Mouse (Mus musculus) cerebellum, adult (tissue): Measurements from ENCODE around the gene Ehmt2.
"Not testable (repeated sequence)": the region's sequence is repeated elsewhere in the genome, so short reads cannot be mapped to it uniquely, and the experiment has no call there.

Source experiments
- ATAC-seq: cut with Nextera tagmentation; 2 replicates; pipeline ENCODE4 v1.9.2; 2017; ENCODE audit warnings: mild to moderate bottlenecking, moderate library complexity, mixed read lengths; ENCODE audit not compliant: insufficient number of reproducible peaks, low FRiP score, low TSS enrichment

The Ehmt2 gene

DNA sequence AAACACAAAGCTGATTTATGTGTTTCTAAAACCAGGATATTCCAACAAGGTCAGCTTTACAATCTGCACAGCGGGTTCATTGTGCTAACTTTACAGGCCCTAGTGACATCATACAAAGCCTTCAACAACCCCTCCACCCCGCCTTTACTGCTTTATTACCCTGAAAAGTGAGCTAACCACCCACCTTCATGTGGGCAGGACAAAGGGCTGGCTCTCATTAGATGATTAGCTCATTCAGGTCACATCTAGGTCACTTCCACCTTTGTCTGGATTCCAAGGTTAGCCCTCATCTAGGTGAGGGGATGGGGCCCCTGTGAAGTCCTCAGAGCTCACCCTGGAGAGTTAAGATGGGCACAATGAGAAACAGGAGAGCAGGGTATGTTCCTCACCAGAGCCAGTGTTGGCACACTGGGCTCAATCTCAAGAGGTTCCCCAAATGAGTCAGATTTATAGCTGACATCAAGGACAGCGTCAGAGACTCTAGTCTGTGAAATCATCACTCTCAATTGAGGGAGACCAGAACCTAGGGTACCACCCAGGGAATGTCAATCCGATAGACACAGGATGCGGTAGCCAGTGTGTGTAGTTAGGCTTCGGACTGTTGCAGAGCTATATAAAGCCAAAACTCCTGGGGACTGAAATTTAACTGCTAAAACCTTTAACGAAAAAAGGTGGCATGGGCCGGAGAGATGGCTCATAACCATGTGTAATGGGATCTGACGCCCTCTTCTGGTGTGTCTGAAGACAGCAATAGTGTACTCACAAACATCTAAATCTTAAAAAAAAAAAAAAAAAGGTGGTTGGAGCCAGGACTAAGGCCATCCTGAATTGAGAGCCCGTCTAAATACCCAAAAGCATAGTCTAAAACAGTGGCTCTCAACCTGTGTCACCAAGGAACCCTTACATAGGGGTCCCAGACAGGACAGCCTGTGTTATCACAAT lies 52.5 kb downstream of the Ehmt2 start:
- no peak for ATAC-seq

DNA sequence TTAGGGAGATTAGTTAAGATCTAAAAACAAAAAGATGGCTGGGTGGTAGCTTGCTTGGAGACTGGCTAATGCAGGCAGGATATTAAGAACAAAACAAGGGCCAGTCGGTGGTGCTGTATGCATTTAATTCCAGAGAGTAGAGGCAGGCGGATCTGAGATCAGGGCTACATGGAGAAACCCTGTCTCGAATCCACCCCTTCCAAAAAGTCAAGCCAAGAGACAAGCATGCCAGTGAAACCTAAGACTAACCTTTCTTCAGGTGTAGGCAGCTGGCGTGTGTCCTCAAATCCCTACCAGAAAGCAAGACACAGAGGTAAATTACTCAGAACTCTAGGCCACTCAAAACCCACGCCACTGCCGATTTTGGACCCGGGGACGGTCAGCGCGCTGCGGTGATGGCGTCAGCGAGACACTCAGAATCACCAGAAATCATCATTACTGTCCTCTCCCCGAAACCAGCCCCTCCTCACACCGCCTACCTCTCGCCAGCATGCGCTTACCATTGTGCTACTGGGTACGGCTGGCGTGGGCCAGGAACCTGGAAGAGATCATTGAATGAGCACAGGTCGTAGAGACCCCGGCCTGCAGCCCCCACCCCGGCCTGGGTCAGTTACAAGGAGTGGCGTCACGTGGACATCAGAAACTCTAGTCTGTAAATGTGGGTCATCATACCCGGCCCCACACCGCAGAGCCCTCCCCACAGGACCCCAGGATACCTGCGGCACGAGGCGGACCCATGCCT lies 53.5 kb downstream of the Ehmt2 start:
- ATAC-seq, result no peak

GRCm38 (mm10) chr17:34952378-34953040 lies 54.2 kb downstream of the Ehmt2 start:
- peak; percentile 83; the same call in 1 of the 2 replicates for ATAC-seq

GRCm38 (mm10) chr17:34953258-34953657 lies 55.0 kb downstream of the Ehmt2 start:
- ATAC-seq, result no peak

GRCm38 (mm10) chr17:34953904-34954303 lies 55.6 kb downstream of the Ehmt2 start:
- ATAC-seq, result no peak

GRCm38 (mm10) chr17:34954831-34955230 lies 56.6 kb downstream of the Ehmt2 start:
- ATAC-seq, result no peak

DNA sequence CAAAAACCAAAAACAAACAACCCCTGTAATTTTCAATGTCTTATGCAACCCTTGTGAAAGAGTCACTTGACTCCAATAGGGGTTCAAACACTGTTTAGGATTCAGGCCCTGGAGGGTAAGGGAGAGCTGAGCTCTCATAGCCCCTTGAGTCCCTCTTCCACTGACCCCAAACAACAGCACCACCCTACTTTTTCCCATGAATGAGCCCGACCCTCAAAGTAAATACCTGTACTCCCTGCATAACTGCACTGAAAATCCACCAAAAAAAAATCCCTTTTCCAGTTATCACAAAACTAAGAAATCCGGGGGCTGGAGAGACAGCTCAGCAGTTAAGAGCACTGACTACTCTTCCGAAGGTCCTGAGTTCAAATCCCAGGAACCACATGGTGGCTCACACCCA lies 57.6 kb downstream of the Ehmt2 start:
- no peak for ATAC-seq

GRCm38 (mm10) chr17:34956340-34956739 lies 58.1 kb downstream of the Ehmt2 start:
- no peak for ATAC-seq

DNA sequence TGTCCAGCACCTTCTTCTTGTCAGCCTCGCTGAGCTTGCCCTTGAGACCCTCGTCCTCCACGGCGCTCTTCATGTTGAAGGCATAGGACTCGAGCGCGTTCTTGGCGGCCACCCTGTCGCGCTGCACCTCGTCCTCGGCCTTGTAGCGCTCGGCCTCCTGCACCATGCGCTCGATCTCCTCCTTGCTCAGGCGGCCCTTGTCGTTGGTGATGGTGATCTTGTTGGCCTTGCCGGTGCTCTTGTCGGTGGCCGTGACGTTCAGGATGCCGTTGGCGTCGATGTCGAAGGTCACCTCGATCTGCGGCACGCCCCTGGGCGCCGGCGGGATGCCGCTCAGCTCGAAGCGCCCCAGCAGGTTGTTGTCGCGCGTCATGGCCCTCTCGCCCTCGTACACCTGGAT lies 59.0 kb downstream of the Ehmt2 start:
- ATAC-seq, result not testable (repeated sequence)

DNA sequence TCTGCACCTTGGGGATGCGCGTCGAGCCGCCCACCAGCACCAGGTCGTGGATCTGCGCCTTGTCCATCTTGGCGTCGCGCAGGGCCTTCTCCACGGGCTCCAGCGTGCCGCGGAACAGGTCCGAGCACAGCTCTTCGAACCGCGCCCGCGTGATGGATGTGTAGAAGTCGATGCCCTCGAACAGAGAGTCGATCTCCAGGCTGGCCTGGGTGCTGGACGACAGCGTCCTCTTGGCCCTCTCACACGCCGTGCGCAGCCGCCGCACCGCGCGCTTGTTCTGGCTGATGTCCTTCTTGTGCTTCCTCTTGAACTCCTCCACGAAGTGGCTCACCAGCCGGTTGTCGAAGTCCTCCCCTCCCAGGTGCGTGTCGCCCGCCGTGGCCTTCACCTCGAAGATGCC lies 59.7 kb downstream of the Ehmt2 start:
- ATAC-seq, result not testable (repeated sequence)

DNA sequence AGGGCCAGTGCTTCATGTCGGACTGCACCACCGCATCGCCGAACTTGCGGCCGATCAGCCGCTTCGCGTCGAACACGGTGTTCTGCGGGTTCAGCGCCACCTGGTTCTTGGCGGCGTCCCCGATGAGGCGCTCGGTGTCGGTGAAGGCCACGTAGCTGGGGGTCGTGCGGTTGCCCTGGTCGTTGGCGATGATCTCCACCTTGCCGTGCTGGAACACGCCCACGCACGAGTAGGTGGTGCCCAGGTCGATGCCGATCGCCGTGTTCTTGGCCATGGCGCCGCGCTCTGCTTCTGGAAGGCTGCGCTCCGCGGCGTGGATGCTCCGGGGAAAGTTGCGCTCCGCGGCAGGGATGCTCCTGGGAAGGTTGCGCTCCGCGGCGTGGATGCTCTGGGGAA lies 60.5 kb downstream of the Ehmt2 start:
- not testable (repeated sequence) for ATAC-seq

GRCm38 (mm10) chr17:34959130-34959778 lies 61.0 kb downstream of the Ehmt2 start, which contains the start of gene Hspa1b:
TSS of gene Hspa1b (minus strand) at chr17:34959238.
- ATAC-seq, result peak; percentile 92; the same call in 1 of the 2 replicates

GRCm38 (mm10) chr17:34959881-34960515 lies 61.7 kb downstream of the Ehmt2 start:
- no peak for ATAC-seq

- ATAC-seq, result no peak
These were observed 62.6 kb downstream of the Ehmt2 start for GRCm38 (mm10) chr17:34960702-34961493.

- ATAC-seq, result no peak
These were observed 63.9 kb downstream of the Ehmt2 start for GRCm38 (mm10) chr17:34962125-34962524.

GRCm38 (mm10) chr17:34962841-34963240 lies 64.6 kb downstream of the Ehmt2 start:
- no peak for ATAC-seq
